Mouse (Mus musculus) embryonic facial prominence, embryonic 11.5 days (tissue): ENCODE results near the gene Ceacam11. TPM values are rescaled to one million over a fixed set of nuclear protein-coding genes. Genes with fewer than 3 reads are reported as not detected.
"Not testable (repeated sequence)": the region's sequence is repeated elsewhere in the genome, so short reads cannot be mapped to it uniquely, and the experiment has no call there.

Source experiments
- ATAC-seq: fragments of 200-750 bp; cut with Nextera tagmentation; replicated peaks from 2 replicates; pipeline ENCODE4 v1.8.0; 2017; ENCODE audit warnings: low read depth; ENCODE audit not compliant: insufficient number of reproducible peaks, low FRiP score, low TSS enrichment
- DNase-seq: peaks from one replicate; pipeline ENCODE4 v3.0.0-alpha.2; 2015; ENCODE audit warnings: low spot score
- H3K27ac ChIP-seq: fragments of 300-500 bp; sonication (generic); replicated peaks from 2 replicates; pipeline ENCODE4 v1.5.1; 2014; ENCODE audit warnings: mild to moderate bottlenecking, low read depth, low read length, control low read depth
- H3K27me3 ChIP-seq: fragments of 300-500 bp; sonication (generic); 2 replicates; pipeline ENCODE4 v1.6.1; 2014; ENCODE audit warnings: mild to moderate bottlenecking, low read length, moderate library complexity, mixed read lengths; ENCODE audit not compliant: control insufficient read depth, insufficient read depth
- H3K36me3 ChIP-seq: fragments of 300-500 bp; sonication (generic); replicated peaks from 2 replicates; pipeline ENCODE4 v1.6.1; 2014; ENCODE audit warnings: low read depth, mild to moderate bottlenecking, low read length, moderate library complexity, mixed read lengths; ENCODE audit not compliant: control insufficient read depth, insufficient read depth
- H3K4me1 ChIP-seq: fragments of 300-500 bp; sonication (generic); 2 replicates; pipeline ENCODE4 v1.6.1; 2014; ENCODE audit warnings: low read length, mixed read lengths; ENCODE audit not compliant: control insufficient read depth, insufficient read depth
- H3K4me2 ChIP-seq: fragments of 300-500 bp; sonication (generic); 2 replicates; pipeline ENCODE4 v1.6.1; 2014; ENCODE audit warnings: low read depth, mild to moderate bottlenecking, control low read depth, low read length, moderate library complexity
- H3K4me3 ChIP-seq: fragments of 300-500 bp; sonication (generic); 2 replicates; pipeline ENCODE4 v1.5.1; 2014; ENCODE audit warnings: low read depth, low read length, control low read depth
- H3K9ac ChIP-seq: fragments of 300-500 bp; sonication (generic); replicated peaks from 2 replicates; pipeline ENCODE4 v1.6.1; 2014; ENCODE audit warnings: mild to moderate bottlenecking, control low read depth, low read length
- H3K9me3 ChIP-seq: fragments of 300-500 bp; sonication (generic); replicated peaks from 2 replicates; pipeline ENCODE4 v1.6.1; 2016; ENCODE audit warnings: mild to moderate bottlenecking, low read length, inconsistent platforms, mixed read lengths; ENCODE audit not compliant: control insufficient read depth
- WGBS: fragments of 180-500 bp; shearing (Covaris S2); extraction: QIAGEN DNeasy Blood & Tissue Kit; methylation state at CpG from one replicate; pipeline ENCODE4 v1.1.7; 2014; 5-methylcytosine and 5-hydroxymethylcytosine counted together
- microRNA-seq: library from miRNA; unstranded; fragments of <30 nt; microRNA quantifications from one replicate; pipeline ENCODE4, GENCODE M21; 2016; ENCODE audit warnings: borderline number of aligned reads
- polyA plus RNA-seq: library from polyadenylated mRNA; unstranded; fragments of >200 nt; fragmentation: Nextera tagmentation; extraction: Ambion mirVana; gene quantifications from 2 replicates; pipeline ENCODE4 v1.2.1, GENCODE M21; 2014

Ceacam11 gene
- polyA plus RNA-seq = not detected in 2 replicates

- H3K4me3 ChIP-seq = no peak within 1 kb of the TSS
- no peak within 1 kb of the TSS for H3K27ac ChIP-seq
- H3K9ac ChIP-seq = no peak within 1 kb of the TSS
- no peaks in the 10 kb centered on the region for H3K36me3 ChIP-seq
- no peaks in the 10 kb centered on the region for H3K4me1 ChIP-seq
- H3K27me3 ChIP-seq = no peaks in the 10 kb centered on the region
- H3K9me3 ChIP-seq = peaks cover 4% of the 10 kb centered on the region; the same call in 1 of the 2 replicates
- WGBS = 79% methylated on average over 4 of the region's 4 CpGs
- H3K4me2 ChIP-seq = no peak within 1 kb of the TSS
- ATAC-seq (no peak), DNase-seq (no peak)
Observed at GRCm38 (mm10) chr7:17971824-17972223, at the start of gene Ceacam11. Gene Ceacam11 (plus strand): TSS chr7:17972124.

GRCm38 (mm10) chr7:18001131-18001530 lies 29.2 kb downstream of the Ceacam11 start:
- not testable (repeated sequence) for H3K27me3 ChIP-seq, H3K4me3 ChIP-seq, H3K27ac ChIP-seq, ATAC-seq, H3K9me3 ChIP-seq, H3K4me1 ChIP-seq, H3K36me3 ChIP-seq, H3K4me2 ChIP-seq, H3K9ac ChIP-seq, DNase-seq
- WGBS = 93% methylated on average over 1 of the region's 1 CpGs

- ATAC-seq = no peak
- Histone ChIP-seq H3K36me3 (no peaks in the 10 kb centered on the region), H3K27ac (no peak within 1 kb of the TSS), H3K9ac (no peak within 1 kb of the TSS), H3K4me3 (no peak within 1 kb of the TSS), H3K4me2 (no peak within 1 kb of the TSS), H3K9me3 (no peaks in the 10 kb centered on the region), H3K27me3 (no peaks in the 10 kb centered on the region), H3K4me1 (no peaks in the 10 kb centered on the region)
- DNase-seq = no peak
- 86% methylated on average over 4 of the region's 4 CpGs for WGBS
Observed at GRCm38 (mm10) chr7:18009589-18009988, 37.7 kb downstream of the Ceacam11 start, which contains the start of gene Ceacam13. Gene Ceacam13 (plus strand): TSS chr7:18009889.

Small RNAs within 50 kb of the gene (microRNA-seq; reads per million reads assigned to microRNA genes)
- gene Gm22414 = not detected

Other genes starting within 250 kb of the Ceacam11 start
- gene Ceacam14, start 159.5 kb upstream of the Ceacam11 start, polyA plus RNA-seq = not detected in 2 replicates
- not detected in 2 replicates for gene Gm5155, start 100.4 kb upstream of the Ceacam11 start, polyA plus RNA-seq
- not detected in 2 replicates for gene Ceacam13, start 37.8 kb downstream of the Ceacam11 start, polyA plus RNA-seq
- gene Ceacam12, start 93.8 kb downstream of the Ceacam11 start, polyA plus RNA-seq = not detected in 2 replicates
- gene Igfl3, start 204.4 kb downstream of the Ceacam11 start, polyA plus RNA-seq = not detected in 2 replicates